Mouse (Mus musculus): Measurements from ENCODE around the gene Atp1a1. TPM values are rescaled to one million over a fixed set of nuclear protein-coding genes. Genes with fewer than 3 reads are reported as not detected.
A peak's percentile ranks its signal among the peaks of the same experiment; 100 is the strongest.

Gene Atp1a1
- total RNA-seq, 1 experiment from 2014 or later, result 861 TPM

DNA sequence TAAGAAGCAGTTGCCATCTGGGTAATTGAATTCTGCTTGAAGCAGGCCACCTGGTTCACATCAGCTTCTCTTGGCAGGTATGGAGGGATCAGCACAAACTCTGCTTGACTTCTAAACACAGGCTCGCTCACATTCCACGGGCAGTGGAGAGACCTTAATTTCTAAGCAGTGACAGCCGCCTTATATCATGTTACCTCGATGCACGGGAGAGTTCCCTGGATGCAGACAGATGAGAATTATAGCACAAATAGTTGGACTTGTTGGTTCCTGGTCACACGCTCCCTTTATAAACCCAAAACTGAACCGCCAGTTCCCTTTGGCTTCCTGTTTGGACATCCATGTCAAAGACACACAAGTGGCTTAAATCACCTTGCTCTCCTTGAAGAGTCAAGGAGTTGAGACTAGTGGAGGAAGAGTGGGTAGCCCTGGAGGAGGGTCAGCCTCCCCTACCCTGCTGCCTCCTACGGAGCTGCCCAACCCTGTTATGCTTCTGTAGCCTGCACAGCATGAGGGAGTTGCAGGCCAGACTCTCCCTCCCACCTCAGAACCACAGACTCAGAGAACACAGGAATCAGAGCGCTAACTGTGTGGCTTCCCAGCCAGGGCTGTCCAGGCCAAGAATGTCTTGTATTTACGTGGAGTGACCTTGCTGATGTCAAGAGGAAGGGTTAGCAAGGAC is 7.5 kb upstream of the Atp1a1 start:
- no peak for DNase-seq

DNA sequence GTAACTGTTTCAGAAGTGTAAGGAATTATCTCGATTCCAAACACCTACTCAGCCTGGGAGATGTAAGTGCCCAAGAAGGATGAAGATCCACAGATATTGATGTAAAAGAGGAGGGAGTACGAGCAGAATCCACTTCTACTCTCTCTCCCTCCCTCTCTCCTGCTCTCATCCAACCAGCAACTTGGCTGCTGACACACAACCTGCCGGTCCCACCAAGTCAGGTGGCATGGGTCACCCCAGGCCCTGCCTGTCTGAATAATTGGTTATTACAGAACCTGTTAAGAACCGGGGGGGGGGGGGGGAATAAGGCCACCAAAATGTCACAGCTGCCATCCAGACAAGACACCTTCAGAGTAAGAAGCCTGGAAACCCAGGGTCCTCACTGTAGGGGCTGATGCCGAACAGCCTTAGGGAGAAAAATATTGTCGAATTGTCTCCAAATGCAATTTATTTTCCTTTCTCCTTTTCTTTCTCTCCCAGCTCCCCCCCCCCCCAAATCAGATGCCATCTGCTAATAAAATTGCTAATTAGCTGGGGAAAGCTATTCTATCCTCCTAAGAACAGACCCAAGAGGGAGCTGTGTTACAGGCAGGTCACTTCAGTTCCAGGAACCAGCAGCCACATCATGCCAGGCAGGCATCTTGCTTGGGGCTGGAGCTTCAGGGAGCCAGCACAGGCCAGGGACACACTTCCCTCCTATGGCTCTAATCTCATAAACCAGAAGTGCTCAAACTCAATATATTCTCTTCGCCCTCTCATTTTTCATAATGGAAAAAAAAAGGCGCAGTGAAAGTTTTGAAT is 6.7 kb upstream of the Atp1a1 start:
- no peak for DNase-seq

DNA sequence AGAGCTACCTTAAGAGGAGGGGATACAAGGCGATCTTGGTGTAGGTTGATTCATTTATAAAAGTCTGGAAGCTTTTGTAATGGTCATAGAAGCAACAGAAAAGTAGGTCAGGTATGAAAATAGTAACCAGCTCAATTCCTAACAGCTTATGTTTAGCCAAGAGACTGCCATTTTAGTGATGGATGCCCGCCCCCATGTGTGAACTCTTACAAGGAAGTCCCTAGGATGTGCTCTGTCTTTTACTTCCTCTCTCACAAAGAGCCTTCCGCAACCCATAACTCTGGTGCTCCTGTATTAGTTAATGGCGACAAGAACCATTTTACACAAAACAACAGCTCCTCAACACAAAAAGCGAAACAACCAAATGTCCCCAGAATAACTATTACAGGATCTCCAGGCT is 4.8 kb upstream of the Atp1a1 start:
- DNase-seq, result no peak

DNA sequence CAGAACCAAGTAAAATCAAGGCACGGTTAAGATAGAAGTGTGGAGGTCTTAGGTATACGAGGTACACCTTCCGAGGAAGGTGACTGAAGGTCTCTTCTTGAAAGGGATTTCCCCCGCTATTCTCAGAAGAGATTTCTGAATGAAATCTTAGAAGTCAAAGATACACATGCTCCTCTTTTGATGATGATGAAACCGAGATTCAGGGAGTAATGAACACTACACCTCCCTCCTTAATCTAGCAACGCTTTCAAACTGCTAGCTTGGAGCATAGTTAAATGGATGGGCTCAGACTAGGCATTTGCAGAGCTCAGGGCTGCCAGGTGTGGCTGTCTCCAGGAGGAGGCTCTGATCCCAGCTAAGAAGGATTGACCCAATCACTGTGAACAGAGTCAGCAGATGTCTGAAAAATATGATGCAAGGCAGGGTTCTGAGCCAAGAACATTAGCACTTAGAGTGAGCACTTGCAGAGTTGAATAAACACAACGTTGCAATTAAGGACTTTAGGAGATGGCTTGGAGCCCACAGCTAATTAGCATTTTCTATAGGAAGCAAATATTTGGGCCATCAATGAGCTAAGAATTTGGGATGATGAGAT is 2.5 kb upstream of the Atp1a1 start:
- DNase-seq, result no peak

- DNase-seq, result no peak
Measured at GRCm38 (mm10) chr3:101605721-101606120, 1.2 kb upstream of the Atp1a1 start.

DNA sequence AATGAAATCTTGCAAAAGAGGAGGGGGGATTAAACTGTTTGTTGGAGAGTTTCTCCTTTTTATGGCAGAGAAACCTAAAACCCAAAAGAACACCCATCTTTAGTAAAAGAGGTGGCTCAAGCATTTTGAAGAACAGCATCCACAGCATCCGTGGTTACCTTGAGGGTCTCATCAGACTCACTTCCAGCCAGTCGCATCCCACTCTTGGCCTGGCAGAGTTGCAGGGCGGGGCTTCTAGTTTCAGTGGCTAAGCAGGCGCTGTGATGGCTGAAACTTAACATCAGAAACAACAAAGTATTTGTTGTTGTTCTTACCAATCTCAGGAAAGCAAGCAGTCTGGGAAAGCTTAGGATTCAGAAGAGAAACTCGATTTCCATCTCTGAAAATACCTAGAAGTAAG is 807 bp upstream of the Atp1a1 start:
- DNase-seq, result no peak

GRCm38 (mm10) chr3:101603661-101604549 is 579 bp downstream of the Atp1a1 start:
- DNase-seq, result peak; percentile 78

GRCm38 (mm10) chr3:101603194-101603593 is 1.3 kb downstream of the Atp1a1 start:
- no peak for DNase-seq

DNA sequence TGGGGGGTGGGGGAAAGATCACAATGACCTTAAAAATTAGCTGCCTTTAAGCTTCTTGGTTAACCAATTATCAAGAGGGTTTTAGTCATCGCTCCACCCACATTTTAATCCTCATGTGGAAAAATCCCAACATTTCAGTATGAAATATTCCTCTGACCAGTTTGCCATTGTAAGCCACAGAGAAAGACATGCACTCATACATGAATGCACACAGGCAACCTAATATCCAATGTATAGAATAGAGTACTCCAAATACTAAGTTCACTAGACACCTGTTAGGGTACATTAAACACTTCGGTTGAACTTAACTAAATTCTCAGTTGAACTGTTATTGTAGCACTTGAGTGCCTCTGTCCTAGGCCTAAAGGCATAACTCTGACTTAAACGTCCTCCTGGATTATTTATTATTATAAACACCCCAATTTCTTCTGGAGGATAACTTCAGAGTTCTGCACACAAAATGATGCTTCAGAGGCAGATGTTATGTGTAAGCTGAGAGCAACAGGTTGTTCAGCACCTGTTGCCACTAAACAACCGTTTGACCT is 1.9 kb downstream of the Atp1a1 start:
- DNase-seq, result no peak

- DNase-seq, result no peak
Measured at GRCm38 (mm10) chr3:101601687-101602086, 2.8 kb downstream of the Atp1a1 start.

GRCm38 (mm10) chr3:101601003-101601525 is 3.4 kb downstream of the Atp1a1 start:
- DNase-seq, result no peak

GRCm38 (mm10) chr3:101599920-101600741 is 4.4 kb downstream of the Atp1a1 start:
- DNase-seq, result no peak

- no peak for DNase-seq
Measured at GRCm38 (mm10) chr3:101599191-101599919, 5.1 kb downstream of the Atp1a1 start.

GRCm38 (mm10) chr3:101598231-101598905 is 6.1 kb downstream of the Atp1a1 start:
- DNase-seq, result no peak

GRCm38 (mm10) chr3:101597317-101598096 is 7.0 kb downstream of the Atp1a1 start:
- DNase-seq, result no peak

- DNase-seq, result no peak
Measured at GRCm38 (mm10) chr3:101596686-101597085, 7.8 kb downstream of the Atp1a1 start.

DNA sequence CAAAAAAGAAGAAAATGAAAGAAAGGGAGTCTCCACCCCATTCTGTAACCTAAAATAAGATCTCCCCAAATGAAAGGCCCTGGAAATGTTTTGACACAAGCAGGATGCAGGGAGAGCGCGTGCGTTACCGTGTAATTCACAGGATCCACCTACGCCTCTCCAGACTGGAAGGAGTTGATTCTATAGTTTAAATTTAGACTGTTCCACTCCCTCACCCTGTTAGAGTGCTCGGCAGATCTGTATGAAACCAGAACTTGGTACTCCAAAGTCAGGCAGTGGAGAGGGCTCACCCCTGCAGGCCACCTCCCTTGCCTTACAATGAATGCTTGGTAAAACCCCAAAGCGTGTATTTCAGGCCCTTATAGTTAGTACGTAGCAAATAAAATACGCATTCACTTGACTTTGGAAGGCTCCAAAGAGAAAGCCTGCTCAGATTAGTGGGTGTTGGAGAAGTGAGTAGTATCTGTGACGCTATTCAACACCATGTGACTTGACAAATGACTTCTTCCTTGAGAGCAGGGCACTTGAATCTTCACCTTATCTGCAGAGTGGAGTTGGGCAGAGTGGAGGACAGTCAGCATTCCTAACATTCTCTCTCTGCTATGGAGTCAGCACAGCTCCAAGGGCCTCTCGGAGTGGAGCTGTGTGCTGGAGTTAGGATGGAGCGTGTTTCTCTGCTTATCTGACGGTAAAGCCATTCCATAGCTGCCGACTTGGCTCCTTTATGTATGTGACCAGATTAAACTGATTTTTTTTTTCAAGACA is 8.4 kb downstream of the Atp1a1 start:
- no peak for DNase-seq

DNA sequence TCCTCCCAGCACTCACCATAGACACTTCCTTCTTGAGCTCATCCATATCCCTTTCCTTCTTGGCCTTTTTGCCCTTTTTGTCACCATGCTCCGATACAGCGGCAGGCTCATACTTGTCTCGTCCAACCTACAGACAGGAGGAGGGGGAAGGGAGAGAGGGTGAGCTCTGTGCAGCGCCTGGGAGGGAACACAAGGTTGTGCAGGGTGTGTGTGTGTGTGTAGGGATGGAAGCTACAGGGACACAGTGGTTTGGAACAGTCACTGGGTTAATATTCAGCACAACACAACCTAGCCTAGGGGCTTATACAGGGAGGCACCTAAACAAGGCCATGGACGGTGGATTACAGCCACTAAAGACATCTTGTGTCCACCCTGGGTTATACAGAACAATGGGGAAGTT is 9.5 kb downstream of the Atp1a1 start:
- DNase-seq, result no peak

All from adrenal gland, postnatal 25 days (tissue).